Mouse (Mus musculus): Measurements from ENCODE around the gene Fhdc1. TPM values are rescaled to one million over a fixed set of nuclear protein-coding genes. Genes with fewer than 3 reads are reported as not detected.

Fhdc1 gene
- total RNA-seq, 4 experiments from 2014 or later: 0.23 to 1.2 (median 0.40) TPM

DNA sequence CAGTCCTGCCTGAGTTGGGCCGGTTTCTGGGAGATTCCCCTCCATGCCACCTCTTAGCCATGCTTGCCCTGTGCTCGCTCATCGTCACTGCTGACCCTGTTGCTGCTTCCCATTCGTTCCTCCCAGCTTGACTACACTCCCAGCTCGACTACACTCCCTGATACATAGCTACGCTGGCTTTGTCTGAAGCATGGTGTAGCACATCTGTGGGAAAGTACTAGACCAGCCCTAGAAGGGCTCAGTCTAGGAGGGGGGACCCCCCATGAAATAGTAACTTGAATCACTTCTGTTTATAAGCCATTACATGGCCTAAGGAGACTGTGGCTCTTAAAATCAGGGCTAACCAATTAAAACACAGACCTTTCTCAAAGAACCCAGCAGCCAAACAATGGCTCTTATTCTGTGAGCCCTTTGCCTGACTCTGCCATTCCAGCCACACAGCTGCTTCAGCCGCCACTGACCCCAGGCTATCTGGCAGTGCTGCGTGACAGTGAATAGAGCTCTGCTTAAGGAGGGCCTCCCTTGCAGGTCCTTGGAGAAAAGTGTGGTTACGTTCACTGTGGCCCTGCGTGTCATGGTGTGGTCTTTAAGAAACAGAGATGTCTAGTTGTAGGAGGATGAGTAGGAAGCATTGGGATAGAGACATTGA lies 47.3 kb downstream of the Fhdc1 start:
- no peak for DNase-seq (ENCODE audit: low spot score)

DNA sequence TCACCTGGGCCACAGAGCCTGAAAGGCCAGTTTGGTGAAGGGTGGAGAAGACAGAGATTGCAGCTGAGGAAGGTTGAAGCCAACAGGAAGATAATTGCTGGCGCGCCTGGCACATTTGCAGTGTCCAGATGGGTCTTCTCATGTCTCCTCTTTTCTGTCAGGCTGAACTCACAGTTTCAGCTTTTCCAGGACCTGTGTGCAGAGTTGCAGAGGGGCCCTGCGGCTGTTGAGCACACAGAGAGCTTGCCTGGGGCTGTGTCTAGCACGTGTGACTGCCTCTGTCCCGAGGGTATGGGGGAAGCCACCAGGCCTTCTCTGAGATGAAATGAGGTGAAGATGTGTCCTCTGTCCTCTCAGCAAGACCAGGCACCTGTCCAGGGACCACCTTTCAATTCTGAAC lies 49.0 kb downstream of the Fhdc1 start:
- DNase-seq (ENCODE audit: low spot score): no peak

- no peak for DNase-seq (ENCODE audit: low spot score)
Observed at GRCm38 (mm10) chr3:84430152-84430551, 50.1 kb downstream of the Fhdc1 start.

GRCm38 (mm10) chr3:84428994-84429725 lies 51.1 kb downstream of the Fhdc1 start:
- DNase-seq (ENCODE audit: low spot score): peak; percentile 27

GRCm38 (mm10) chr3:84427779-84428178 lies 52.5 kb downstream of the Fhdc1 start:
- DNase-seq (ENCODE audit: low spot score): no peak

- DNase-seq (ENCODE audit: low spot score): no peak
Observed at GRCm38 (mm10) chr3:84422340-84422739, 57.9 kb downstream of the Fhdc1 start.

- DNase-seq (ENCODE audit: low spot score): no peak
Observed at GRCm38 (mm10) chr3:84413868-84414267, 66.4 kb downstream of the Fhdc1 start.

GRCm38 (mm10) chr3:84412920-84413319 lies 67.3 kb downstream of the Fhdc1 start:
- DNase-seq (ENCODE audit: low spot score): no peak

DNA sequence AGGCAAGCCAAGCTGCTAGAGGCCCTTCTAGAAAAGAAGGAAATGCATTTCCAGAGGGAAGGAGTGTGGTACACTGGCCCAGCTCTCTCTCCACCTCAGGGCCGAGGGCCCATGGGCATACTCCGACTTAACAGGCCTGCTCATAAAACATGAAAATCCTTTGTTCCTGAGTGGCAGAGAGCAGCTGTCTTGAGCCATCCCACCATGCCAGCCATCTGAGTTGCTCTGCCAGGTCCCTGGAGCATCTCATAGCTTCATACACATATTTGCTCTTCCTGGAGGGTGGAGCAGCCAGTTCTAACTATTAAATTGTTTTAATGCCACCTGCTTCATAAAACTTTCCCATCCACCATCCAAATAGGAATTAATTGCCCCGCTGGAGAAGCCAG lies 70.8 kb downstream of the Fhdc1 start:
- no peak for DNase-seq (ENCODE audit: low spot score)

DNA sequence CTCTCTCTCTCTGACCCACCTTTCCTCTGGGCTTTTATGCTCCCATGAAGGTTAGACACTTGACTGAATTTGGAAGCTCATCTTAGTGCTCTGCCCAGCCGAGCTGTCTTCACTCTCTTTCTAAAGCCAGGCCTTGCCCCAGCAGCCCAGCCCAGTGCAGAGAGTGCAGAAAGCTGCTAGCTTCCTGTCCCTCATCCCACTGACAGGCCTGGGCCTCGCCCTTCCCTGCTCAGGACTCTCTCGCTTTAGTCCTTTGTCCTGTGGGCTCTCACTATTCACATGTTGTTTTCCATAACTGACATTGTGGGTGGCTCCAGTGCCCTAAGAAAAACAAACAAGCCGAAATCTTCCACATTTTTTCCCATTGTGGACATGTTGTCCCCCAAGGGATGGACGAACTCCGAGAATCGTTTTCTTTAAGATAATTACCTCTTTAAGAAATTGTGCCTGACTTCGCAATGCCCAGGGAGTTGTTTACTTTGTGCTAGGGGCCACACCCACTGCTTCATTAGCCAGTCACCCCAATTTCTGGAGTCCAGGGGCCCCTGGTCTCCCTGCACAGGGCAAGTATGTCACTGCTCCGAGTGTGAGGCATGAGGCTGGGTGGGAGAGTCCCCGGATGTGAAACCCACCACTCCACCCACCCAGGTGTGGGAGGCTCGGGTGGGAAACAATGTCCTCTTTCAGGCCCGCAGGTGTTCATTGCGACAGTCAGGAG lies 71.3 kb downstream of the Fhdc1 start:
- DNase-seq (ENCODE audit: low spot score): no peak

DNA sequence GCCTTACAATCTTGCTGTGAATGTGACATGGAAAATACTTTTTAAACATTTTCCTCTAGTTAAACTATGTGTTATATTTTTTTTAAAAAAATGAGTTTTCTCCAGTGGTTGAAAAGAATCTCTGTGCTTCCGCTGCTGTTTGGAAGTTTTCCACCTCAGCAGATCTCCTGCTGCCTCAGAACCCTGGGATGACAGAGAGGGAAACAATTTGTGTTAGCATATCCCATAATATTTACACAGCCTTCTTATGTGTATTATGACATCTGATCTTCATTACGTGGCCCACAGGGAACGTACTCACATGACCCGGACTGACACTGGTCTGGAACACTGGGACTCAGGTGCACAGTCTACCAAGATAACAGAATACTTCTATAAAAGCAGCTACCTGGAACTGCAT lies 74.7 kb downstream of the Fhdc1 start:
- no peak for DNase-seq (ENCODE audit: low spot score)

DNA sequence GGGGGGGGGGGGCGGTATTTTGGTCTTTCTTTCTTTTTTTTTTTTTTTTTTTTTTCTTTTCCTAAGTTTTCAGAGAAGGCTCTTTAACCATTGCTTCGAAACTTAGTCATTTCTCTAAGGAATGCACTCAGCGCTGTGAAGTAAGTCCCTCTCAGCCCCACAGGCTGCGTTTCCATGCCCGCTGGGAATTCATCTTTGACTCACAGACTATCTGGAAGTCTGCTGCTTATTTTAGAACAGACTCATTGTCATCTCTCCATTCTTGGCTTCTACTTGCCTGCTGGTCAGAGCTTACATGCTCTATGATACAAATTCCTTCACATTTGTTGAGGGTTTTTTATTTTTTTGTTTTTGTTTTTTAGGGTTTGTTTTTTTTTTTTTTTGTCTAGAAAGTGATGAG lies 76.8 kb downstream of the Fhdc1 start:
- peak; percentile 52 for DNase-seq (ENCODE audit: low spot score)

DNA sequence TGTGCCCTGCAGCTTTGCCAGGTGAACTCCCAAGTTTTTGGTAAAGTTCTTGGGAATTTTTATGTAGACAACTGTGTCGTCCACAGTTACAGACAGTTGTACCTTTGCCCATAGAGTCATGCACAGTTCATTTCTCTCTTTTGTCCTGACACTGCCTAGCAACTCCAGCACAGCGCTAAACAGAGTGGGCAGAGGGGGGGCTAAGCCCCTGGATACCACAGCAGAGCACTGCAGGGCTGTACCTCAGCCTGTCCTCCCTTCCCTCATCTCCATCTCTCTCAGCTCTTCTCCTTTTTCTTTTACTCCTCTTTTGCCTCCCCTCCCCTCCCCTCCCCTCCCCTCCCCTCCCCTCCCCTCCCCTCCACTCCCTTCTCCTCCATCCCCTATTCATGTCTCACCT lies 77.5 kb downstream of the Fhdc1 start:
- no peak for DNase-seq (ENCODE audit: low spot score)

GRCm38 (mm10) chr3:84397976-84398375 lies 82.3 kb downstream of the Fhdc1 start:
- DNase-seq (ENCODE audit: low spot score): no peak

- DNase-seq (ENCODE audit: low spot score): no peak
Observed at GRCm38 (mm10) chr3:84396240-84396639, 84.0 kb downstream of the Fhdc1 start.

DNA sequence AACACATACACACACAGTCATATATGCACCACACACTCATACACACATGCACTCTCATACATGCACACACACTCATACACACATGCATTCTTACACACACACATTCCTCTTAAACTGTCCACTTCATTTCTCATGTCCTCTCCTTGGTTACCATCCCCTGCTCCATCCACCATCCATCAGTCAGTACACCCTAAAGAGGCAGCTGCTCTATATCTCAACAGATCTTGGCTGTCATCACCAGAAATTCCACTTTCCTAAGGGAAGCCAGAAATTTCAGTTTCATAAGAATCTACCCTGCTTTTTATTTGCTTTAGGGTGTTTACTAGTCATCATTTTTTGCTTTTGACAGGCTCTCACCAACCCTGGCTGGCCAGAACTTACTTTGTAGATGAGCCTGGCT lies 84.4 kb downstream of the Fhdc1 start:
- no peak for DNase-seq (ENCODE audit: low spot score)

DNA sequence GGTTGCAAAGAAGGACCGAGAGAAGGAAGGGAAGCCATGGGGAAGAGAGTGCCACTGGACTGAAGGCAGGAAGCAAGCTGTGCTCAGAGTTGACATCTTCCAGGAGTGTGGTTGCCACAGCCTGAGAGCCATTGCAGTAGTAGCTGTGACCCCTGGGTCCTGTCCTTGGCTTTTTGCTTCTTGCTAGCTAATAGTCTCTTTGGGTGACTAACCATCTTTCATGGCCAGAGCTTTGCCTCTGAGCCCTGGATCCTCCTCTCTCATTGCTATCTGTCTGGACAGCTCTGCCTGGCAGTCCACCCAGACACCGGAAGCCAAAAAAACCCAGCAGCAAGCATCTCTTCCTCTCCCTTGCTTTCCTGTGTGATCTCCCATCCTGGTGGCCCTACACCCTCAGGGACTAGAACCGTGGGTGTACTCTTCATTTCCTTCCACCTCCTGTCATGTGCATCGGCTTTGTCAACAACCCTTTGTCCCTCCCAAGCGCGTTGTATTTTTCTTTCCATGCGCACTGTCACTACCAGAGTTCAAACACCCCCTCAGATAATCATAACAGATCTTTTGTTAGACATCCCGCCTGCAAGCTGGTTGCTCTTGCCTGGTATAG lies 85.3 kb downstream of the Fhdc1 start:
- no peak for DNase-seq (ENCODE audit: low spot score)

Other genes with a start within 250 kb of the Fhdc1 start
- 1 to 10 TPM; 4.9 to 8.2 (median 6.7) TPM for gene Trim2, start 173.6 kb downstream of the Fhdc1 start, total RNA-seq (2022)
- 10 to 100 TPM; 10.5 to 16.7 (median 14.3) TPM for gene Arfip1, start 102.2 kb upstream of the Fhdc1 start, total RNA-seq (2022)
- under 1 TPM in 2 of 4 experiments, not detected in 2; 0.09 to 0.11 TPM for gene Tigd4, start 113.1 kb upstream of the Fhdc1 start, total RNA-seq (2022)
- 1 to 10 TPM in 3 of 4 experiments, under 1 TPM in 1; 0.97 to 3.3 (median 2.9) TPM for gene Tmem154, start 185.8 kb upstream of the Fhdc1 start, total RNA-seq (2022)